Mouse (Mus musculus) layer of hippocampus, postnatal 25 days (tissue): ENCODE data around the gene Gm10696. TPM values are rescaled to one million over a fixed set of nuclear protein-coding genes. Genes with fewer than 3 reads are reported as not detected.
"Not testable (repeated sequence)": the region's sequence is repeated elsewhere in the genome, so short reads cannot be mapped to it uniquely, and the experiment has no call there.

Experiments used
- DNase-seq, 2 experiments: peaks; one replicate each; pipeline ENCODE4 v3.0.0; 2022; ENCODE audit warnings: mixed read lengths in 2 of 2, low spot score in 1 of 2; ENCODE audit errors: extremely low spot score in 1 of 2
- total RNA-seq, 2 experiments: library from RNA; stranded (reverse); gene quantifications; 2 replicates each; pipeline ENCODE4 v1.2.3; 2021

Gene Gm10696
- not detected for total RNA-seq

DNA sequence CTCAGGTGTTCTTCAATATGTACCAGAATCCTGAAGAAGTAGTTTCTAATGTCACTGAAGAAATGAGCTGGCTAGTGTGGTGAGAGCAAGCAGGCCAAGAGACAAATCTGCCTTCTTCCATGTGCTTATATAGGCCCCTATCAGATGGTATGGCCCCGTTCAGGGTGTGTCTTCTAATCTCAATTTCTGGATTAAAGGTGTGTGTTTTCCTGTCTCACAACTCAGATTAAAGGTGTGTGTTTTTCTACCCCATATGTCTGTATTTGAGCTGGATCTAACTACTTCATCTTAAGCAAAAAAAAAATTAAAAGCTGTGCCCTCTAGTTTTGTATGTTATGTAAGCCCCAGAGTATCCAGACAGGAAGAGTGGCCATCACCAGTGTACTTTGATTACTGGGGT is at the start of gene Gm10696:
Gm10696 (minus strand) TSS at position 101 of the 400 bp plus-strand sequence.
- not testable (repeated sequence) for DNase-seq

DNA sequence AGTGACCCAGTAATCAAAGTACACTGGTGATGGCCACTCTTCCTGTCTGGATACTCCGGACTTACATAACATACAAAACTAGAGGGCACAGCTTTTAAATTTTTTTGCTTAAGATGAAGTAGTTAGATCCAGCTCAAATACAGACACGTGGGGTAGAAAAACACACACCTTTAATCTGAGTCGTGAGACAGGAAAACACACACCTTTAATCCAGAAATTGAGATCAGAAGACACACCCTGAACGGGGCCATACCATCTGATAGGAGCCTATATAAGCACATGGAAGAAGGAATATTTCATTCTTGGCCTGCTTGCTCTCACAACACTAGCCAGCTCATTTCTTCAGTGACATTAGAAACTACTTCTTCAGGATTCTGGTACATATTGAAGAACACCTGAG is 18.4 kb upstream of the Gm10696 start, which contains the start of gene Gm5286:
Gm5286 (plus strand) TSS at position 301 of the 400 bp plus-strand sequence.
- not testable (repeated sequence) for DNase-seq

DNA sequence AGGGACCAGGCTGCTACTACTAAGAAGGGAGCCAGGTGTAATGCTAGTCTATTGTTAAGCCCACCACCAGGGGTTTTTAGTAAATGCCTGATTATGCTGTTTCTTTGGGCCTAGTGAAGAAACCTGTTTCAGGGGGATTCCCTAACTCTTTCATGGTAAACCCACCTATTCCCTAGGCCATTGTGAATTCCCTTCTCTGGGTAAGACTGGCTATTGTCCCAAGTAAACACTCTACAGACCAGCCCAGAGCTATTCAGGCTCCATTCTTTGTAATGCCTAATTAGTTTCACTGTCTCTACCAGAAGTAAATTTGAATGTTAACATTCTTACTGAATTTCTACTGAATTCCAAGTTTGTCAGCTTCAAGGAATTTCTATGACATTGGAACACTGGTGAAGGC is 10.6 kb downstream of the Gm10696 start:
- not testable (repeated sequence) for DNase-seq

Other genes starting within 250 kb of the Gm10696 start
- not detected for gene Gm9117, start 234.7 kb downstream of the Gm10696 start, total RNA-seq
- not detected for gene Tdpoz5, start 216.9 kb downstream of the Gm10696 start, total RNA-seq
- not detected for gene Gm9125, start 123.3 kb downstream of the Gm10696 start, total RNA-seq
- gene Gm10697, start 105.5 kb downstream of the Gm10696 start, total RNA-seq: not detected
- not detected for gene Gm5286, start 18.5 kb upstream of the Gm10696 start, total RNA-seq
- not detected for gene Gm4778, start 85.8 kb upstream of the Gm10696 start, total RNA-seq
- gene Them4, start 131.9 kb upstream of the Gm10696 start, total RNA-seq: 10 to 100 TPM; 24.0 to 26.6 TPM
- gene Them5, start 163.9 kb upstream of the Gm10696 start, total RNA-seq: not detected
- under 1 TPM; 0.54 to 0.56 TPM for gene C2cd4d, start 184.2 kb upstream of the Gm10696 start, total RNA-seq
- gene Rorc, start 194.6 kb upstream of the Gm10696 start, total RNA-seq: under 1 TPM; 0.52 to 0.57 TPM
- 1 to 10 TPM in 1 of 2 experiments, under 1 TPM in 1; 0.99 to 1.1 TPM for gene Lingo4, start 220.3 kb upstream of the Gm10696 start, total RNA-seq
- 10 to 100 TPM; 44.1 TPM for gene Tdrkh, start 235.1 kb upstream of the Gm10696 start, total RNA-seq